Mouse (Mus musculus) frontal cortex, postnatal 25 days (tissue): Measurements from ENCODE around the gene Egfl7.

Source experiments
- DNase-seq, 2 experiments: peaks; one replicate each; pipeline ENCODE4 v3.0.0; 2022; ENCODE audit warnings: low spot score in 2 of 2

Gene Egfl7

DNA sequence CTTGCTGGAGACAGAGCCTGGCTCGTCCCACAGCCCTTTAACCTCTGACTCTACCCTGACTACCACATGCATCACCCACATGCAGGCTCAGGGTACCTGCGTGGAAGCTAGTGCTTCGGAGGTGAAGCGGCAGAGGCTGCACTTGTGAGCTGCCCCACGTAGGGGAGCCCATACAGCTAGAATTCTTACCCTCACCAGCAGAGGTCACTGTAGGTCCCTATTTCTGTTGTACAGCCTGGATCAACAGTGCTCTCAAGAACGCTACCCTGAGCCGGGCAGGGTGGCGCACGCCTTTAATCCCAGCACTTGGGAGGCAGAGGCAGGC is 14.2 kb downstream of the Egfl7 start:
- no peak for DNase-seq

DNA sequence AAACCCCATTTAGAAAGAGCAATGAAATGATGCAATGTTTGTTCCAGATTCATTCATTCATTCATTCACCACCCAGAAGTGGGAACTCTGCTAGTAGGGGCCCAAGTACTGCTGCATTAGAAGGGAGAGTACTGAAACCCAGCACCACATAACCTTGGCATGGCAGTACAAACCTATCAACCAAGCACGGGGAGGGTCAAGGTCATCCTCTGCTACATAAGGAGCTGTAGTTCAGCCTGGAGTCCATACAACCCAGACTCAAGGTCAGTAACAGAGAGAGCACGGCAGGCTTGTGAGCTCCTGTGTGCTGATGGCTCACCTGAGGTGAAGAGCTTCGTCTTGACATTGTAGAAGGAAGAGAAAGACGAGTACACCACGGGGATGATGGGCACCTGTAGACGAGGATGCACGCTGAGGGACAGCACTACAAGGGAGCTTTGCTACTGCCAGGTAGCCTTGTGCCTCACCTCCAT is 14.7 kb downstream of the Egfl7 start:
- DNase-seq: no peak

DNA sequence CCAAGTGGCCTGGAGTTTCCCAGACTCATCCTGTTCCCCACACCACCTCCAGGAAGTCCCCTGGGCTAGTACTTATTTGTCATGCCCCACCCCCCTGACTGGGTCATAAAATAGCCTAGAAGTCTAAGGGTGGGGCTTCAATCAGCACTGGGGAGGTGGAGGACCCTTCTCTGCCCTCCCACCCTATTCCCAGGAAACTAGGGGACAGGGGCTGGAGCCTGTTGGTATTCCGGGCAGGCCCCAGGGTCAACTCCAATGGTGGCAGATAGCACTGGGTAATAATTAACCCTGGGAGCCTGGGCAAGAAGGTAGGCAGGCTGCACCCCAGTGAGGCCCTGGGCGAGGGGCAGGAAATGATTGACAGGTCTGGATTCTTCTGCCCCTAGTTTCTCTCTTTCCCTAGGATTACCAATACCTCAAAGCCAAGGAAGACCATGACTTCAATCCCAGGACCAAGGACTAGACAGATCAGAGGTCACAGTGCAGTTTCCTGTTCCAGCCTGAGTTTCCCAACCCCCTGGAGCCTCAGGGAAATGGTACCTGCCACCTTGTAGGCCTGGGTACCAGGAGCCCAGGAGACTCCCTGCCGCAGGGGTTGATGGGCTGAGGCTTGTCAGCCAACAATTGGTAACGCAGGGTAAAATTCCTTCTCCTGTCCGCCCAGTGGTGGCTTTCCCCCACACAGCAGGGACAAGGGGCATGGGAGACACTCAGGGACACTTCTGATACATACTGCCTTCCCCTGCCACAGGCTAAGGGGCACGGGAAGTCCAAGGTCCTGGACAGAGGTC is 15.3 kb downstream of the Egfl7 start:
- DNase-seq: no peak

- DNase-seq: no peak
Measured at GRCm38 (mm10) chr2:26595725-26596435, 16.1 kb downstream of the Egfl7 start.

DNA sequence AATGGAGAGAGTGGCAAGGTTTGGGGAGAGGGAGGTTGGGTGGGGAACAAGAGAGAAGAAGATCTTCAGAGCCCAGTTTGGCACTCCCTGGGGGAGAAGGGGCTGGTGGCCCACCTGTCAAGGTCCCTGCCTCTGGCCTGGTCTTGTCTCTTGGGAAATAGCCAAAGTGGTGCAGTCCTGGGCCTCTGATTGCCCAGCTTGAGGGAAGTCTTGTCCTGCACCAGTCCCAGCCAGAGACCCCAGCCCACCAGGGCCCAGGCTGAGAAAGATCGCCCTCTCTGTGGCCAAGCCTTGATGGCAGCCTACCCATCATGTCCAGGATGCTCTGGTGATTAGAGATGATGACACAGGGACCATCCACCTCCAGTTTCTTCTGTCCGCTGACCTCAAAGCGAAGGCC is 17.1 kb downstream of the Egfl7 start:
- no peak for DNase-seq

GRCm38 (mm10) chr2:26597810-26598209 is 18.0 kb downstream of the Egfl7 start:
- DNase-seq: no peak

DNA sequence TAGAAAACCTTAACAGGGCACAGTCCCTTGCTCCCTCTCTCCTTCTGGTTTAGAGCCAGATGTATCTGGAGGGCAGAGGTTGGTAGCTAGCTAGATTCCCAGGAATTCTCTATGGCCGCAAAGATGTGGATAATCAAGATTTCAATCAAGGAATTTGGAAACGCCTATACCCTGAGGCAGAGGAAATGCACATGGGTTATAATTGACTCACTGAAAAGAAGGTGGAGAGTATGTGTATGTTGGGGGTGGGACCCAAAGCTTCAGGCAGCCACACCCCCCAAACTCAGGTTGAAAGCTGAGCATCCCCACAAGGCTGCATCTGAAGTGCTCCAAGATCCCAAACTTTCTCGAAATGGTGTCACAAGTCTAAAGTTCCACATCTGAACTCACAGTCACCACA is 18.6 kb downstream of the Egfl7 start:
- DNase-seq: no peak

- no peak for DNase-seq
Measured at GRCm38 (mm10) chr2:26599965-26600364, 20.2 kb downstream of the Egfl7 start.

- no peak for DNase-seq
Measured at GRCm38 (mm10) chr2:26600664-26601063, 20.9 kb downstream of the Egfl7 start.

DNA sequence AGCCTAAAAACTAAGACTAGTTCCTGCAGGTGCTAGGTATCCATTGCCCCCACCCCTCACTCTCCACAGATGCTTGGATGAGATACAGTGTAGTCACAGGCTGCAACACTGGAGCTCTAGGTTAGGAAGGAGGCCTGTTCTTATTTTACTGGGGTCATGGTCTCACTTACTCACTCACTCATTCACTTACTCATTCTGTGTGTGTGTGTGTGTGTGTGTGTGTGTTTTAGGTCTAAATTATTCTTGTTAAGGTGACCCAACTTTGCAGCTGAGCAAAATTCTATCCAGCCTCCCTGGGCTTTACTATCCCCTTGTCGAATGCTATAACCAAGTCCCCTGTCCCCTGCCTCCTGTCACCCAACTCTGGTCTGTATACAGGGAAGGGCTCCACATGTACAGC is 21.8 kb downstream of the Egfl7 start:
- DNase-seq: no peak

DNA sequence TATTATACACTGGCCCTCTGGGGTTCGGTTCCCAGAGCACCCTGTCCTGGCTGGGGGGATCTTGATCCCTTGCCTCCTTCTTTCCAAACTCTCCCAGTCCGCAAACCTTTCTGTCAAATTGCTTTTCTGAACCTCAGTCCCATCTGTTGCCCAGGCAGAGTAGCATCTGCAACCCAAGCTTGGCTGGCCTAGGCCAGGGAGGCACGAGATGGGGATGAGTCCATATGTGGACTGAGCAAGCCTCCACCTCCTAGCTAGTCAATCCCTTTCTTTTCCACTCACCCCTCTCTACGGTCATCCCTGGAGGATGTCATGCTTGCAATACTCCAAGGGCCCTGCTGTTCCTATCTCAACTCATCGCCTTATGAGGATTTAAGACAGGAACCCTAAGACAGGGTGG is 22.8 kb downstream of the Egfl7 start:
- no peak for DNase-seq

- no peak for DNase-seq
Measured at GRCm38 (mm10) chr2:26603159-26603558, 23.3 kb downstream of the Egfl7 start.

DNA sequence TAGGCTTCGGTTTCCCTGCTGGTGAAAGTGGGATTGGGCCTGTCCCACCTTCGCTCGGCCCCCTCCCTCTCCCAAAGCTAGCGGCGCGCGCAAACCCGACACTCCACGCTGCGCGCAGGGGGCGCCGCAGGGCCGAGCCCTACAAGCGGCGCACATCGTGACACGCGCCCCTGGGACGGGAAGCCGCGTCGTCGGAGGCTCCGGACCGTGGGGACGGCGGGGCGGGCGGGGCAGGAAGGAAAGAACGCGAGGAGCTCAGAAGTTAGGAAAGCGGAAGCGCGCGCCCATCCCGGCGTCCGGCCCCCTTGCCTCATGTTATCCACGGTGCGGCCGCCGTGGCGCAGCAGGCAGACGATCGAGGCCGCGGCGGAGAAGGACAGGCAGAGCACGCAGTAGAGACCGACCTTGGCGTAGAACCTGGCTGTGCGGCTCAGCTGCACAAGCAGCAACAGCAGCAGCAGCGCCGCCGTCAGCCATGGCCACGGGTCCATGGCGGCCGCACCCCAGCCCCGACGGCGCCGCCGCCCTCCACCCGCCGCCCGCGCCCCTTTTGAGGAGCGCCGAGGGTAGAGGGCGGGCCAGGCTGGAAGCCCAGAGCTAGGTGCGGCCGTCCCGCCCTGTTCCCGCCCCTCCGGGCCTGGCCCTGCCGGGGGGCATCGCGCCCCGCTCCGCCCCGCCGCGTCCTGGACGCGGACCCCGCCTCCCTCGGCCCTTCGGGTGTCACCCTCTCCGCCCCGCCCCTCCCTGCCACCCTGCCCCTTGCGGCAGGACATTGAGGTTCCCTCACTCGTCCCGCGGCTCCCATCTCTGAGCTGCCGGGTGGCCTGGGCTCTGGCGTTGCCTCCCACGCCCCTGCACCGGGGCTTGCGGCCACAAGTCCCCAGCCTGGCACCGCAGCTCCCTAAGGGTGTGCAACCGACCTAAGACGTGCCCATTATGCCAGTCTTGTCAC is 24.2 kb downstream of the Egfl7 start, which contains the start of gene Agpat2:
Gene Agpat2 (minus strand): TSS at position 698 of the 952 bp plus-strand sequence.
- no peak for DNase-seq

GRCm38 (mm10) chr2:26605331-26605730 is 25.5 kb downstream of the Egfl7 start:
- no peak for DNase-seq

GRCm38 (mm10) chr2:26606579-26606978 is 26.8 kb downstream of the Egfl7 start:
- no peak for DNase-seq

DNA sequence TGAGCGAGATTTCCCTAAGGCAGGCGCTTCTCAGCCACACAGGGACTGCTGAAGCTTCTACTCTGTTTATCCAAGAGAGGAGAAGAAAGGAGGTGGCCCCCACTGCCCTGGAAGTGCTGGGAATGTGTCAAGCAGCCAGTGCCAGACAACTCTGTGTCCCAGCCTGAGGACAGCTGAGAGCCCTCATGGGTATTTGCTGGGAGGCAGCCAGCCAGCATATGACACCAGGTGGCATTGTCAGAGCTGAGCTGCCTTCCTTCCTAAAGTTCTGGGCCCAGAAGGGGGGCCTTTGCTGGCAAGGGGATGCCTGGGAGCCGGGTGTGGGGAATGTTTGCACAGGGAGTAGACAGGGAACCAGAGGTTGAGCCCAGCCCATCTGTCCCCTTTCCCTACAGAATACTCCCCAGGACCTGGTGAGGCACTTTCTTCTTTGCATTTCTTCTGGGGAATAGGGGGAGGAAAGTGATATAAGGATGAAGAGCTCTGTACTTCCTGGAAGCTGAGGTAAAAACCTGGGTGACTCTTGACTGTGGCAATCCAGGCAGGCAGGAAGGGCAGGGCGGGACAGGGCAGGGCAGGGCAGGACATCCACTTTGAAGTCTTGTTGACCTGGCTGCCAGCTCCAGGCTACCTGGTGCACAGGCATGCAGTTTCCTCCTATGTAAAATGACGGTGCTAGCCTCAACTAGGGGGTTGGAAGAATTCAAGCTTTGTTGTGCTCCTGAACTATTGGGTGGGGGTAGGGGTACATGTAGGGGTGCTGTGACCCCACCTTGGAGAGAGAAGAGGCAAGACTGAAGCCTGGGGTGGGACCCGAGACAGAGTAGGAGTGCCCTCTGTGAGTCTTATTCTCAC is 27.5 kb downstream of the Egfl7 start:
- DNase-seq: no peak

DNA sequence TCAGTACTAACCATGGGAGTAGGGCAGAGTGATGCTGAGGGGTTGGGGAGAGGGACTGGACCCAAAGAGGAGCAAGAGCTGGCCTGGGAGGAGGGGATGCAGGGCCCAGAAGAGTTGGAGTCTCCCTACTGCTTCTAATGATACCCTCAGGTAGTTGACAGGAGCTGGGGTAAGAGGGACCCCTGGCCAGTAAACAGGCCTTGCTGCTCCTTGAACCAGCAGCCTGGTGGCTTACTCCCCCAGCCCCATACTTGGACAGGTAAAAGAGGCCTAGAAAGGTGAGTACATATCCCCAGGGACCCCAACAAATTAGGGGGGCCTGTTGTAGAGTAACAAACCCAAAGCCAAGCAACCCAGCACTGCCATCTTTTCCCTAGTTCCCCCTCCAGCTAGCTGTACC is 29.0 kb downstream of the Egfl7 start:
- DNase-seq: no peak

DNA sequence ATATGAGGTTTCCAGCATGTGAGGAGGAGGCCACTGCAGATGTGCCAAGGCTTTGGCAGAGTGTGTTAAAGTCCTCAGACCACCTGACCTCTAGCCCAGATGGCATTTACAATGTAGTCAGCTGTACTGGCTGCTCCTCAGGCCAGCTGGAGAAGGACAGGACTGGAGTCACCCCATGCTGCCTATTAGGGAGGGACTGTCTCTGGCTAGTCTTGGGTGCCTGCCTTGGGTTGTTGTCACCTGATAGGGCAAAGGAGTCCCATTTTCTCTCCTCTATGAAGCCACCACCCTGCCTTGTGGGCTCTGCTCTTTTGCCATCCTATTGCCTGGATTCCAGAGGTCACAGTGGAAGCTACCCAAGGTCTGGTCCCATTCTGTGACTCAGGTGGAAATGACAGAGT is 29.4 kb downstream of the Egfl7 start:
- no peak for DNase-seq

GRCm38 (mm10) chr2:26610526-26610925 is 30.7 kb downstream of the Egfl7 start:
- DNase-seq: no peak

DNA sequence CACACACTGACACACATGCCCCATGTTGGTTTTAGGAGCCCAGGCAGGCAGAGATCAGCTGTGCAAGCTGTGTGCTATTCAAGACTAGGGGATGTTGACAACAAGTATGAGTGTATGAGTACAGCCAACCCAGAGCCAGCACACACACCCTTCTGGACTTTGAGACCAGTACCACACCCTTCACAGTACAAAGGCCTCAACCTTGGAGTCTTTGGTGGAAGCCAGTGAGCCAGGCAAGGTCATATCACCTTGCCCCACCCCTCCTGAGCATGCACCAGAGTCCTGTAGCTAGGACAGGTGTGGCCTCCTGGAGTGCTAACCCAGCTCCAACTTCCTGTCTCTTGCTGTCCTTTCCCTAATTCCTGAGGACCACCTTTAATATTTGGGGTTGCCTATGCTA is 31.2 kb downstream of the Egfl7 start:
- no peak for DNase-seq

DNA sequence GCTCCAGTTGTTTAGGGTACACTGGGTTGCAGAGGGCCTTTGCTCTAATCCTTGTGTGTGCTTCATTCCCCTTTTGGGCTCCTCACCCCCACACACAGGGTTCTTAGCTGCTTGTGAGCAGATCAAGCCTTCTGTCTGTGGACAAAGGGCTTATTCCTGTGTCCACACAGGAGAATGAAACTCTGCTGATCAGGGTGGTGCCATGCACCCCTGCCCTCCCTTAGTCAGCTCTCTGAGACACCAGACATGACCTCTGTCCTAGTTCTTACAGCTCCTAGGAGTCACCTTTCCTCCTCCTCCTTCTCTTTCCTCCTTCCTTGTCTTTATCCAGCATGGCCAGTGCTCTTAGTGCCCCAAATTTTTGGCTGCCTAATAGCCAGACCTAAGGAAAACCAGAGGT is 32.1 kb downstream of the Egfl7 start:
- no peak for DNase-seq
